Mouse (Mus musculus): ENCODE data around the gene Syndig1l.

The Syndig1l gene

DNA sequence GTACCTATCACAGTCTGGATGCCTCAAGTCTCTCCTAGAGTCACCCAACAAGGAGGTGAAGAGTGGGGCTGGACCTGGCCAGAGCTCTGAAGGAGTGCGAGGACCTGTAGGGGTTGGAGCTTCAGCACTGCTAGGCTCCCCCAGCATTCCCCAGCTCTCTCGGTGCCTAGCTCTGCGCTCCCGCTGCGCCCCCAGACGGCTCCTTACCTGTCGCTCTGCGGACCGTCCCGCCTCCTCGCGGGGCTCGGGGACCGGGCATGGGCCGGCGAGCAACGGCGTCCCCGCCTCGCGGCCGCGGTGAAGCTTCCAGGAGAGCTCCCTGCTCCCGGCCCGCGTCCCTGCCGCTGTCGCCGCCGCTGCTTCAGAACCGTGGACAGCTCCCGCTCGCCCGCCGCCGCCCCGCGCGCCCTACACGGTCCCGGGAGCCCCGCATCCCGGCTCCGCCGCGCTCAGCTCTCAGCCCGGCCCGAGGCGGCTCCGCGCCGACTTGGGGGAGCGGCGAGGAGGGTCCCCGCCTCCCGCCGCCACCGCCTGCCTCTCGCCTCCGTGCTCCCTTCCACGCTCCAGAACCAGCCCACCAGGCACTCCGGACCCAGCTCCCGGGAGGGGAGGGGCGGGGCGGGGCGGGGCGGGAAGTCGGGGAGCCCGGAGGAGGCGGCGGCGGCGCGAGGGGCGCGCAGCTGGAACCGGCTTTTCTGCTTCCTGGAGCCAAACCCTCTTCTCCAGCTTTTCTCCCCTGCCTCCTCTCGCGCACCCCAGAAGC, at the start of gene Syndig1l:
Gene Syndig1l, minus strand, starts transcription at position 513 of the 763 bp plus-strand sequence.
- peak; percentile 18 to 64 for DNase-seq

GRCm38 (mm10) chr12:84748134-84748533, 49.5 kb upstream of the Syndig1l start:
- no peak for DNase-seq

DNA sequence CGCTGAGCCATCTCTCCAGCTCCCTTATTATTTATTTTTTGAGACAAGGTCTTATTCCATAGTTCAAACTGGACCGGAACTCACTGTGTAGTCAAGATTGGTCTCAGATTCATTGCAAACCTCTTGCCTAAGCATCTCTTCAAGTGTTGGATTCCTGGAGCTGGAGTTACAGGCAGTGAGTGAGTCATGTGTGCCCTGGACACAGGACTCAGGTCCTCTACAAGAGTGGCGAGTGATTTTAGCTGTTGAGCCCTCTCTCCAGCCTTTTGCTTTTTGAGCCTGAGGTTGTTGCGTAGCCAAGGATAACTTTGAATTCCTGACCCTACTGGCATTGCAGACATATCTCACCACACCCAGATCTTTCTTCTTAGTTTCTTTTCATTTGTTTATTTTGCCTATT, 47.1 kb upstream of the Syndig1l start:
- DNase-seq = no peak

DNA sequence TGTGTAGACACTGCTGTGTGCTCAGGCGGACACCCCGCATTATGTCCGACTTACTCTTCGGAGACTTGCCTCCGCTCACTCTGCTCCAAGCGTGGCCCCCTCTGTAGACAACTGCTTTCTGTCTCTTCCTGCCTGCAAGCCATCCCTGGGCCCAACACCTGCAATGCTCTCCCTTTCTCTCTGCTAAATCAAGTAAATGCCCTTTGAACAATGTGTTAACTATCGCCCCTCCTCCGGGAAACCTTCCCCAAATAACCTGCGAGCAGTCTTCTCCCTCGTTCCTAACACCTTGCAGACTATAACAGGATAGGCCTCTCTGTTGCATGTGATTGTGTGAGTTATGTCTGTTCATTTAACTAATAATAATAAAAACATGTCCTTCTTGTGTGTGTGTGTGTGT, 44.9 kb upstream of the Syndig1l start:
- DNase-seq = no peak

GRCm38 (mm10) chr12:84733366-84733765, 34.7 kb upstream of the Syndig1l start:
- DNase-seq = no peak

DNA sequence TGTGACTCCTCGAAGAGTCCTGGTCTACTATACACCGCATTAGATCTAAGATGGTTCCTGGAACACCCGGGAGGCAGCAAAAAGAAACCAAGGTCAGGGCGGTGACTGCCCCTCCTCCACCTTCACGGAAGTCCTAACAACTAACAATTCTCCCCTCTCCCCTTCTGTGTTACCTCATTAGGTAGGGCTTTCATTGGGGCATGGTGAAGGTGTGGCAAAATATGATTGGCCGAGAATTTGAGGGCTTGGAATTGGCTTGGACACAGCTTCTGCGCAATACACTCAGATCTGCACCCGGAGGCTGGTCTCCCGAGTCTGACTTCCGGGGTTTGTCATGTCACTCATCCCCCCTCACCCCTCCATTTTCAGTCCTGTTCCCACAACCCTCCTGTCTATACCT, 29.8 kb upstream of the Syndig1l start:
- DNase-seq = no peak

DNA sequence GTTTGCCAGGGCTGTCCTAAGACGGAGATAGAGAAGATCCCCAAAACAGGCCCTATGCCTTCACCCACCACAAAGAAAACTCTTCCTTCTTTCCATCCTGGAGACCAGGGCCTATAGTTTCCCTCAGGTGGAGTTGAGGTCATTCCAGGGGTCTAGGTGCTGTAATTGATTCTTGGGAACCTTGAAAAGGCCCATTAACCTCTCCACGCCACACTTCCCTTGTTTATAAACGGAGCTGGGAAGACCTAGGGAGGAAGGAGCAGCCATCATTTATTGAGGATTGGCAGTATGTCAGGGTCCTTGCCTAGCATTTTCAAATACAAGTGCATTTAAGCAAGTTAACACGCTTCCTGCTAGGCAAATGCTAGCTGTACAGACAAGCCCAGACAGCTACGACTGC, 28.8 kb upstream of the Syndig1l start:
- no peak for DNase-seq

- no peak for DNase-seq
Measured at GRCm38 (mm10) chr12:84726986-84727385, 28.4 kb upstream of the Syndig1l start.

- no peak for DNase-seq
Measured at GRCm38 (mm10) chr12:84726391-84726790, 27.8 kb upstream of the Syndig1l start.

GRCm38 (mm10) chr12:84718462-84719244, 20.0 kb upstream of the Syndig1l start:
- DNase-seq = no peak

- DNase-seq = no peak
Measured at GRCm38 (mm10) chr12:84714578-84714977, 15.9 kb upstream of the Syndig1l start.

GRCm38 (mm10) chr12:84709842-84710439, 11.3 kb upstream of the Syndig1l start:
- DNase-seq = no peak

DNA sequence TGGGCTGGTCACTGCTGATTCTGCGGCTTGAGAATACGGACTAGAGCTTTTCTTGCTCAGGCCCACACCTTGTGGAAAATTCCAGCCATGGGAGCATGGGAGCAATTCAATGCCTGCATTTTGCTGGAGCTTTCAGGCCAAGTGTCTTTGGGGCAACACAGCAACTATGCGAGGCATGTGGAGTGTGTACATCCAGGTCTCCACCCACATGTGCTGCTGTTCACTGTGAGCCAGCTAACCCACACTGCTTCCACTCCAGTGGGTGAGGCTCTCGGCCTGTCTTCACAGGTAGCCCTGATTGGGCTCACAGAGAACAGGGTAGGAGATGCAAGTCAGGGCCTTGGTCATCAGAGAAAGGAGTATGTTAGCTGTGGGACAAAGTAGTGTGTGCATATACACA, 9.2 kb upstream of the Syndig1l start:
- no peak for DNase-seq

DNA sequence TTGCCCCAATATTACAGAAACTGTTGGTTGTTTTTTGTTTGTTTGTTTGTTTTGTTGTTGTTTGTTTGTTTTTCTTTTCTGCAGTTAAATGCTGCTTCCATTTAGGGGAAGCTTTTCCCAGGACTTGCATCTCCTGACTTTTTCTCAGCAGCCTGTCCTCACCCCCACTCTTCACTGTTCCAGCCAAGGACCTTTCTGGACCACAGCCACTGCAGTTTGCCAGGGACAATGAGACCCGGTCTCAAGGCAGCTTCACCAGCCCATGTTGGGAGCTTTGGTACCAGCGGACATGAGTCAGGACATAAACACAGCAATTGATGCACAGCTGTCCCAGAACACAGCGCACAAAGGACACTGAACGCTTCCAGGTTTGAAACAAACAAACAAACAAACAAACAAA, 8.3 kb upstream of the Syndig1l start:
- DNase-seq = no peak

DNA sequence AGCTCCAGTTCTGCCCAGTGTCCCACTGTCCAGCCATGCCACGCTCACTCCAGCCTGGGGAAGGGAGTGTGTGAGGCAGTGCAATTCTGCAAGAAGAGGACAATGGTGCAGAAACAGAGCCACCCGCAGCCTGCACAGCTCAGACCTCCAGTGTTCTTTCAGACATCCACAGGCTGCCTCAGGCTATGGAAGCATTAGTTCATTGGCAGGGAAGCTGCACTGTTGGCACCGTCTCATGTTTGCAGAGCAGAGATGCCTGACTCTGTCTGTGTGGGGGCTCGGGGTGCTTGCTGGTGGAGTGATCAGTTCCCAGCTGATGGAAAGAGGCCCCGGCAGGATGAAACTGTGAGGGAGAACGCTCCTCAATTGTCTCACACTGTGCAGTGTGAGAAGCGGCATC, 4.0 kb upstream of the Syndig1l start:
- DNase-seq = no peak

GRCm38 (mm10) chr12:84692141-84692540, 6.5 kb downstream of the Syndig1l start:
- no peak for DNase-seq

DNA sequence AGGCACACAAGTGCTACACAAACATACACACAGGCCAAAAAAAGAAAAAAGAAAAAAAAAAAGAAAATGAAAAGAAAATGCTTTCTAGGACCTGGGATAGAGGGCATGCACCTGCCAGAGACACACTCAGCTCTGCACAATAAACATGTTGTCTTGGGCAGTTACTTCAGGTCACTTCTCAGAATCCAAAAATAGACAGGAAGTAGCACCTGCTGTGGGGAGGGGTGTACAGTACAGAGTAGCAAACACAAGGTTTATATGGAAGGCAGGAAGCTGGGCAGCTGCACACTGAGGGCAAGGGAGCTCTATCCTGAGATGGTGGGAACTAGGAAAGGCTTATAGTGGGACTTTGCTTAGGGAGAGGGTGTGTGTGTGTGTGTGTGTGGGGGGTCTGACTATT, 7.3 kb downstream of the Syndig1l start:
- no peak for DNase-seq

DNA sequence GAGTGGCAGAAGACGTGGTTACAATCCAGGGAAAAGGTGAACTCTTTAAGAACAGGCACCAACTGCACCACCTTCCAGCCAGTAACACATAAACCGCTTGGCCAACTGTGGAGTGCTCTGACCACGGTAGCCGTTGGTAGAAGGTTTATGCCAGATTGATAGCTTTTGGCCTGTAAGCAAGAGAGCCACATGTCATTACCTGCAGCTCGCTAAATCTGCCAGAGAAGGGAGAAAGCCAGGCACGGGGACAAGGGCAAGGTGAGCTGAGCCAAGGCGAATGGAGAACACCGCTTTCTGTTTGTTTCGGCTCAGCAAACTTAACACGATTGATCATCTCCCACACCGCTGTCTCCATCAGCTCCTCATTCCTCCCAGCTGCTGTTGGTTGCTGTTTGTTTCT, 9.6 kb downstream of the Syndig1l start:
- no peak for DNase-seq

- DNase-seq = no peak
Measured at GRCm38 (mm10) chr12:84687531-84687930, 11.1 kb downstream of the Syndig1l start.

GRCm38 (mm10) chr12:84686176-84686575, 12.5 kb downstream of the Syndig1l start:
- no peak for DNase-seq

DNA sequence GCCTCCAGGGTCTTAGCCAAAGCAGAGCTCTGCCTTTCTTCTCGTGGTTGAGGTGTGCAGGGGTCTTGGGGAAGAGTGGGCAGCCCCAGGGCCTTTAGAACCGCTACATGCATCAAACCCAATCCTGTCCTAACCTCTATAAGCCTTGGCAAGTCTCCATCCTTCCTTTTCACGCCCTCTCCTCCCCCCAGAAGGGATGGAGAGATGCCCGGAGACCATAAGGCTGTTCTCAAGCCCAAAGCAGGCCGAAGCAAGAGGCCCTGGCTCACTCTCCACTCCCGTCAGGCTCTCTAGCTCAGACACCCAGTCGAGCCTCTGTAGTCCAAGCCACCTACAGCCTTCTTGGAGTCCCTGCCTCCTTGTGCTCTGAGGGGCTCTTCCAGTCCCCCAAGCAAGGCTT, 14.1 kb downstream of the Syndig1l start:
- DNase-seq = no peak

DNA sequence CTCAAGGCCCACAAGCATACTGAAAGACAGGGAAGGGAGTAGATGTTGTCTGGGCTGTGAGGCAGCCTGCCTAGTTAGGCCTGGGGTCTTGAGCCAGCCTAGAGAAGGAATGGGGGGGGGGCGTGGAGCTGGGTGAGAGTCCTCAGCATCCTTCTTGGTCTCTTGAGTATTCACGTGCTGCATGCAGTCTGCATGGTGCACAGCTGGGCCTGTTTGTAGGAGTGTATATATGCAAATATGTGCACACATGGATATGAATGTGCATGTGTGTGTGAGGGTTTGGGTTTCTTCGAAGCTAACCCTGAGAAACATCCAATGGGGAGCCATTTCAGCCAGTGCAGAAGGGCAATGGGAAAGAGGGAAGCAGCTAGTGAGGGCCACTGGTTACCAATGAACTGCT, 22.6 kb downstream of the Syndig1l start:
- DNase-seq = no peak

DNA sequence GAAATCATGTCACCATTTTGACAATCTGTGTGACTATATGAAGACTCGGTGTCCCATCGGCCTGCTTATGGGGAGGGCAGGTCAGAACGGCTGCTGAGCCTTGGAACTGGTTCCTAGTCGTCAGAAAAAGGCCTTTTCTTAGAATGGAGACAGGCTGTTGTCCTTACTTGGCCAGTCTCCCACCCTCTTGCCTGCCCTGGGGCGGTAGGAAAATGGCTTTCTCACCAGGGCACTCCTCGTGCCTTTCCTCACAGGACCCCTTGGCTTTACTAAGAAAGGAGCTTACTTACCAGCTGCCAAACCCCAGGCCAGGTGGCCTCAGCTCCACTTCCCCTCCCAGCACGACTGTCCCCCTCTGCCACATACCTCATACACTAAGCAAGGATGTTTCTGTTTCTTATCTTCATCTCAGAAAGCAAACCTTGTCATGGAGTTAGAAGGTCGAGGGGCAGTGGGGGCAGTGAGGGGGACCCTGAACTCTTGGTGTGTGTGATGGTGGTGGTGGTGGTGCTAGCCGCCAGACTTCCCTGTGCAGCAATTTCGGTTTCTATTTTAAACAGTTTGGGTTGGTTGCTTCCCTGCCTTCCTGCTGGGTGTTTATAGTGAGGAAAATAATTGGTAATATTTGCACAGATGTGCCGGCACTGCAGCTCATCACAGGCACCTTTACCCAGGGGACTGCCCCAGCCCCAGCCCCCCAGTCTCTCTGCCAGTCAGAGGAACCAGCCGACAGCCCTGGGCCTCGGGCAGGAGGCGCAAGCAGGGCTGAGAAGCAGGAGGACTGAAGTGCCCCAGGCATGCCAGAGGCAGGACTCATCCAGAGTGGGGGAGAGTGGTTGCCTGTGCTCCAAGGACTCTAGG, 23.7 kb downstream of the Syndig1l start:
- no peak for DNase-seq
